Mouse (Mus musculus) colon, adult 2 months (tissue): ENCODE results near the gene Actbl2. TPM values are rescaled to one million over a fixed set of nuclear protein-coding genes. Genes with fewer than 3 reads are reported as not detected.

Source experiments
- polyA plus RNA-seq: library from polyadenylated mRNA; depleted of rRNA; stranded (reverse); fragments of >200 nt; gene quantifications from 2 replicates; pipeline ENCODE4 v1.2.3, GENCODE M21; 2012; rRNA removed

Gene Actbl2
- polyA plus RNA-seq, result not detected in 2 replicates

DNA sequence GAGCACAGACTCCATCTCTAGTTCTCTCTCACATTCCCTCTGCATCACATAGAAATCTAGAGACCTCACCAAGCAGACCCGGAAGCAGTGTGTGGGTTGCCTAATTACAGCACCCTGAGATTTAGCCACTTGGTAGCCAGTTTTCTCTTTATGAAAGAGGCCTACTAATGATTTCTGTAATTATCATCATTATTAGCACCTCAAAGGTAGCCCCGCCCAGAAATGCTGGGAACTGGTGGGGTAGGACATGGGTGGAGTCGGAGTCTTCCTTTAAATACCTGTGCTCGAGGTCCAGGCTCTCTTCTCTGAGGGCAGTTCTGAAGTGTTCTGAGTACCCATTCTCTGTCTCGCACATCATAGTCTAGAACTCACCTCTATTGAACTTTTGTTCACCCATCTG is at the start of gene Actbl2:
TSS of gene Actbl2 (plus strand) at position 301 of the 400 bp plus-strand sequence.

Other genes with a start within 250 kb of the Actbl2 start
- 0.73 and 1.2 TPM in 2 replicates for gene Gpbp1, start 235.1 kb downstream of the Actbl2 start, polyA plus RNA-seq